Mouse (Mus musculus) embryonic facial prominence, embryonic 12.5 days (tissue): ENCODE data around the gene Dock2. TPM values are rescaled to one million over a fixed set of nuclear protein-coding genes. Genes with fewer than 3 reads are reported as not detected.

Source experiments
- ATAC-seq: fragments of 200-750 bp; cut with Nextera tagmentation; 2 replicates; pipeline ENCODE4 v1.8.0; 2017; ENCODE audit not compliant: insufficient number of reproducible peaks, insufficient read depth, low FRiP score, low TSS enrichment
- H3K27ac ChIP-seq: fragments of 300-500 bp; sonication (generic); 2 replicates; pipeline ENCODE4 v1.5.1; 2016; ENCODE audit warnings: mild to moderate bottlenecking
- H3K27me3 ChIP-seq: fragments of 300-500 bp; sonication (generic); 2 replicates; pipeline ENCODE4 v1.6.1; 2016; ENCODE audit warnings: mild to moderate bottlenecking, moderate library complexity
- H3K36me3 ChIP-seq: fragments of 300-500 bp; sonication (generic); 2 replicates; pipeline ENCODE4 v1.6.1; 2016; ENCODE audit warnings: mild to moderate bottlenecking
- H3K4me1 ChIP-seq: fragments of 300-500 bp; sonication (generic); 2 replicates; pipeline ENCODE4 v1.6.1; 2016
- H3K4me2 ChIP-seq: fragments of 300-500 bp; sonication (generic); replicated peaks from 2 replicates; pipeline ENCODE4 v1.6.1; 2016; ENCODE audit warnings: mild to moderate bottlenecking, moderate library complexity
- H3K4me3 ChIP-seq: fragments of 300-500 bp; sonication (generic); 2 replicates; pipeline ENCODE4 v1.5.1; 2016; ENCODE audit warnings: mild to moderate bottlenecking
- H3K9ac ChIP-seq: fragments of 300-500 bp; sonication (generic); 2 replicates; pipeline ENCODE4 v1.6.1; 2016; ENCODE audit warnings: mild to moderate bottlenecking, moderate library complexity
- H3K9me3 ChIP-seq: fragments of 300-500 bp; sonication (generic); 2 replicates; pipeline ENCODE4 v1.6.1; 2016; ENCODE audit warnings: mild to moderate bottlenecking, moderate library complexity
- WGBS: fragments of 180-500 bp; shearing (Covaris S2); methylation state at CpG from one replicate; pipeline ENCODE4 v1.1.7; 2016; 5-methylcytosine and 5-hydroxymethylcytosine counted together
- polyA plus RNA-seq: library from polyadenylated mRNA; unstranded; fragments of >200 nt; fragmentation: Nextera tagmentation; extraction: Ambion mirVana; gene quantifications from 2 replicates; pipeline ENCODE4 v1.2.1, GENCODE M21; 2016

Gene Dock2
- polyA plus RNA-seq, 1 experiment from 2014 or later = 0.91 TPM

- Histone ChIP-seq H3K9me3 (no peaks in the 10 kb centered on the region), H3K9ac (no peak overlapping the region), H3K4me1 (no peaks in the 10 kb centered on the region), H3K27me3 (no peaks in the 10 kb centered on the region), H3K36me3 (no peaks in the 10 kb centered on the region), H3K4me3 (no peak overlapping the region), H3K4me2 (no peak overlapping the region), H3K27ac (no peak overlapping the region)
- no peak for ATAC-seq
- WGBS = 73% methylated on average over 7 of the region's 7 CpGs
Observed at GRCm38 (mm10) chr11:34525096-34525891, 258.4 kb downstream of the Dock2 start.

GRCm38 (mm10) chr11:34524586-34524985 is 259.1 kb downstream of the Dock2 start:
- H3K27me3 ChIP-seq = no peaks in the 10 kb centered on the region
- H3K9ac ChIP-seq = no peak overlapping the region
- H3K4me3 ChIP-seq = no peak overlapping the region
- no peak overlapping the region for H3K27ac ChIP-seq
- WGBS = 90% methylated on average over 4 of the region's 4 CpGs
- no peaks in the 10 kb centered on the region for H3K9me3 ChIP-seq
- H3K36me3 ChIP-seq = no peaks in the 10 kb centered on the region
- no peak overlapping the region for H3K4me2 ChIP-seq
- no peak for ATAC-seq
- no peaks in the 10 kb centered on the region for H3K4me1 ChIP-seq

- Histone ChIP-seq H3K4me2 (no peak overlapping the region), H3K4me3 (no peak overlapping the region), H3K9ac (no peak overlapping the region), H3K36me3 (no peaks in the 10 kb centered on the region), H3K27ac (no peak overlapping the region), H3K9me3 (no peaks in the 10 kb centered on the region), H3K4me1 (no peaks in the 10 kb centered on the region), H3K27me3 (no peaks in the 10 kb centered on the region)
- WGBS = 56% methylated on average over 5 of the region's 5 CpGs
- ATAC-seq = no peak
Observed at GRCm38 (mm10) chr11:34518566-34518965, 265.1 kb downstream of the Dock2 start.

DNA sequence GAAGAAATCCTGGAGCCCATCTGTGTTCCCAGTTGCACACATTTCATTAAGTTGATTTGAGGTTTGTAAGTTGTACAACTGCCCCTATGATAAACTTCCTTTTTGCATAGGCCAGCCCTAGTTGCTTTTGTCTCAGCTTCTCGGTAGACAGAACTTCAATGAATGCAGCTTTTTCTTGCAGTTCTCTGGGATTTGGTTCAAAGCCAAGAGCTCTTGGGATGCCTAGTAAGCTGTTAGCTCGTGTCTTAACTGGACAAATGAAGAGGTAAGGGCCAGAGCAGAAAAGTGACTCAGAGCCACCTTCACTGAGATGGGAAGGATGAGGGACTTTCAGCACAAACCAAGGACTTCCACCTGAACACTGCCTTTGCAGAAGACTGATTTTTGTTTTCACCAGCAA is 266.7 kb downstream of the Dock2 start:
- H3K36me3 ChIP-seq = no peaks in the 10 kb centered on the region
- H3K9ac ChIP-seq = no peak overlapping the region
- no peaks in the 10 kb centered on the region for H3K4me1 ChIP-seq
- ATAC-seq = no peak
- 67% methylated on average over 2 of the region's 2 CpGs for WGBS
- H3K9me3 ChIP-seq = no peaks in the 10 kb centered on the region
- H3K4me2 ChIP-seq = no peak overlapping the region
- no peak overlapping the region for H3K4me3 ChIP-seq
- no peaks in the 10 kb centered on the region for H3K27me3 ChIP-seq
- no peak overlapping the region for H3K27ac ChIP-seq

DNA sequence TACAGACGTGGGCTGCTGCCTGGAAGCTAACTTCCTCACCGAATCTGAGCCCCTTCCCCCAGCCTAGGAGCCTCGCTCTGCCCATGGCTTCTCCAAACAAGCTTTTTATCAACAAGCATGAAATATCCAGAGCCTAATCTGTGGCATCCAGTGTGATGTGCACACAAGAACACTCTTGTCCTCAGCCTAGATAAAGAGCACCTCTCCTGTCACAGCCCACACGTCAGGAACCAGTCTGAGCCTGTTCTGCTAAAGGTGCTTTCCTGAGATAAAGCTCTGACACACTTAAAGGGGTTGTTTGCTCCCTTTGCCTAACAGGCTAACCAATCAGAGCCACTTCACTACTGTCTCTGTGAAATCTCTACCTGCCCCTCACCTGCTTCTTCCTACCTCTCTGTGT is 268.4 kb downstream of the Dock2 start:
- no peaks in the 10 kb centered on the region for H3K4me1 ChIP-seq
- H3K9me3 ChIP-seq = no peaks in the 10 kb centered on the region
- no peaks in the 10 kb centered on the region for H3K36me3 ChIP-seq
- ATAC-seq = peak; percentile 41; the same call in 1 of the 2 replicates
- H3K9ac ChIP-seq = no peak overlapping the region
- H3K4me3 ChIP-seq = no peak overlapping the region
- H3K27ac ChIP-seq = no peak overlapping the region
- no peak overlapping the region for H3K4me2 ChIP-seq
- 44% methylated on average over 4 of the region's 4 CpGs for WGBS
- H3K27me3 ChIP-seq = no peaks in the 10 kb centered on the region

DNA sequence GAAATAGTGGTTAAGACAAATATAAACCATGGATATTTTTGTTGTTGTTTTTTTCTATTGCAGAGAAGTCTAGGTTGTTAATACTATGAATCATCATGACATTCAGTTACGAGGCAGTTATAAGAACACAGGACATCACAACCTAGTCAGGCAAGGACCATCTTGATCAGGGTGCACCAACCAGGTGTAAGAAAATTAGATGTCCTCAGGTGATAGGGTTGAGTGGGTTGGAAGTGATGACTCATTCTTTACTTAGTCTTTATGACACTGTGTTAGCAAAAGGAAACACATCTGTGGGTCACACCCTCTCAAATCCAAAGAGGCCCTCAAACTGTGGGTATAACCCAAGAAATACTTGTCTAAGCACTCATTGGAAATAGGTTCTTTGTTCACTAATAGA is 277.3 kb downstream of the Dock2 start:
- Histone ChIP-seq H3K9me3 (no peaks in the 10 kb centered on the region), H3K27me3 (no peaks in the 10 kb centered on the region), H3K4me3 (no peak overlapping the region), H3K9ac (no peak overlapping the region), H3K4me2 (no peak overlapping the region), H3K27ac (no peak overlapping the region), H3K4me1 (no peaks in the 10 kb centered on the region), H3K36me3 (no peaks in the 10 kb centered on the region)
- ATAC-seq = no peak
- WGBS = 91% methylated on average over 1 of the region's 1 CpGs

DNA sequence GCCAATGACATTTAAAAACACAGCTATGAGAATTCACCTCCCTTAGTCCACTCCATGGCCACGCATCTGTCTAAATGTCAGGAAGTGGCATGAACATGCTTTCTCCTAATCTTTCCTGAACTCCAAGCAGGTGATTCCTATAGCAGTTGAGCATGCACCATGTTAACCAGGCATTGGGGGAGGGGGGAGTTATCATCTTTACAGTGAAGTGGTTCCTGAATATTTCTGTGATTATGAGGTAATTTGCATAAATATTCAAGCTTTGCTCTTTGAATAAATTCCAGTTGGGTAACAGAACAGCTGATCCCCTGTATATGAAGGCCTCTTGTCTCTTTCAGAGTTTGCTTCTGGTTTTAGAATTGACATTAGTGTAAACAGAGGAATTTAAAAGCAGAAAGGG is 284.0 kb downstream of the Dock2 start:
- Histone ChIP-seq H3K9ac (no peak overlapping the region), H3K27me3 (no peaks in the 10 kb centered on the region), H3K4me1 (no peaks in the 10 kb centered on the region), H3K4me2 (no peak overlapping the region), H3K27ac (no peak overlapping the region), H3K36me3 (no peaks in the 10 kb centered on the region), H3K9me3 (no peaks in the 10 kb centered on the region), H3K4me3 (no peak overlapping the region)
- ATAC-seq = no peak
- 65% methylated on average over 1 of the region's 1 CpGs for WGBS

DNA sequence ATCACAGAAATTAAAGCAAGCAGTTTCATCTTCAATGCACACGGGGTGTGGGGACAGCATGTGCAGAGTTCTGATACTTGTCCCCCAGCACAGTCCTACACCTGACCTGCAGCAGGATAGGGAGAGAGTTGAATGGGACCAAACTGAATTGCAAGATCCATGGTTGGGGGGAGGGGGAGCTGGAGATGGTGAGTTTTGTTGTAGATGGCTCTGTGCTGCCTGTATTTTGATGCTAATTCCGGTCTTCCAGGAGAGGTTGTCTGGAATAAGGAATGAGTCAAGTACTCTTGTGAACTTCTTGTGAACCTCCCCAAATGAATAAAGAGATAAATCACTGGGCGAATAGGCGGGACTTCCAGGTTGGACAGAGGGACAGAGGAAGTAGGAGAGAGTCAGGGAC is 289.0 kb downstream of the Dock2 start:
- no peaks in the 10 kb centered on the region for H3K9me3 ChIP-seq
- ATAC-seq = no peak
- H3K4me1 ChIP-seq = no peaks in the 10 kb centered on the region
- H3K4me2 ChIP-seq = no peak overlapping the region
- 82% methylated on average over 4 of the region's 4 CpGs for WGBS
- no peaks in the 10 kb centered on the region for H3K36me3 ChIP-seq
- H3K4me3 ChIP-seq = no peak overlapping the region
- H3K9ac ChIP-seq = no peak overlapping the region
- H3K27me3 ChIP-seq = no peaks in the 10 kb centered on the region
- no peak overlapping the region for H3K27ac ChIP-seq

DNA sequence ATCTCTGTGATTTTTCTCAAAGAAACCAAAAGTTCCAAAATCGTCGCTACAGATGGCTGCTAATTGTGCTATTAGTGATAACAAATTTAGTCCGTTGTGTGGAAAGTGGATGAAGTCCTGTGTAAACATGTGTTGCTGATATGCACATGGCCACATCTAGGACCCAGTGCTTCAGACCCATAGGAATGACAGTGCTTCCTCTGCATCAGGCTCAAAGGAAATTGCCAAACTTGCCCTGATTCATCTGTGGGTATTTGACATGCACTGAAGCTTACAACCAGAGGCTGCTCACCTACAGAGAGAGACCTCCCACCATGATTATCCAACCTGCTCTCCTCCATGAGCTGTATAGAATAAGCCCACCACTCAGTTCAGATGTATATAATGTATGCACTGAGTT is 290.7 kb downstream of the Dock2 start:
- no peak overlapping the region for H3K9ac ChIP-seq
- H3K27me3 ChIP-seq = no peaks in the 10 kb centered on the region
- H3K4me2 ChIP-seq = no peak overlapping the region
- WGBS = 86% methylated on average over 3 of the region's 3 CpGs
- H3K4me3 ChIP-seq = no peak overlapping the region
- H3K36me3 ChIP-seq = no peaks in the 10 kb centered on the region
- no peaks in the 10 kb centered on the region for H3K4me1 ChIP-seq
- ATAC-seq = no peak
- H3K27ac ChIP-seq = no peak overlapping the region
- no peaks in the 10 kb centered on the region for H3K9me3 ChIP-seq

DNA sequence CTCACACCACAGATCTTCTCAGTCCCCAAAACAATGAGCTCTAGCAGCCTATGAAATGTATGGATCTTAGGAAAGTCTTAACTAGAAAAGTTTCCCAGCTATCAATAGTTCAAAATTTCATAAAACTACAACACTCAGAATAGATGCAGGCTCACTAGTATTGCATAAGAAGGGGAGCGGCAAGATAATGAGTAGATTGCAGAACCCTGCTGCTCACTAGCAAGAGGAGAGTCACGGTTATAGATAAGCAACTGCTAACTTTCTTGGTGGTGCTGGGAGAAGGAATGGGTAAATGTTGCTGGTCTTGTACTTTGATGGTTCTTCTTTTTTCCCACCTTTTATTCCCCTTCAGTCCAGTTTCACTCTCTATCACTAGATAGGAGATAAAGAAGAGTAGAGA is 291.5 kb downstream of the Dock2 start:
- no peak for ATAC-seq
- Histone ChIP-seq H3K27me3 (no peaks in the 10 kb centered on the region), H3K9me3 (no peaks in the 10 kb centered on the region), H3K4me2 (no peak overlapping the region), H3K9ac (no peak overlapping the region), H3K27ac (no peak overlapping the region), H3K36me3 (no peaks in the 10 kb centered on the region), H3K4me1 (no peaks in the 10 kb centered on the region), H3K4me3 (no peak overlapping the region)
- 84% methylated on average over 2 of the region's 2 CpGs for WGBS

GRCm38 (mm10) chr11:34489548-34489947 is 294.1 kb downstream of the Dock2 start:
- WGBS = 82% methylated on average over 6 of the region's 6 CpGs
- no peaks in the 10 kb centered on the region for H3K9me3 ChIP-seq
- no peak for ATAC-seq
- no peaks in the 10 kb centered on the region for H3K27me3 ChIP-seq
- no peak overlapping the region for H3K9ac ChIP-seq
- H3K4me1 ChIP-seq = no peaks in the 10 kb centered on the region
- no peak overlapping the region for H3K4me2 ChIP-seq
- H3K4me3 ChIP-seq = no peak overlapping the region
- no peak overlapping the region for H3K27ac ChIP-seq
- H3K36me3 ChIP-seq = no peaks in the 10 kb centered on the region

DNA sequence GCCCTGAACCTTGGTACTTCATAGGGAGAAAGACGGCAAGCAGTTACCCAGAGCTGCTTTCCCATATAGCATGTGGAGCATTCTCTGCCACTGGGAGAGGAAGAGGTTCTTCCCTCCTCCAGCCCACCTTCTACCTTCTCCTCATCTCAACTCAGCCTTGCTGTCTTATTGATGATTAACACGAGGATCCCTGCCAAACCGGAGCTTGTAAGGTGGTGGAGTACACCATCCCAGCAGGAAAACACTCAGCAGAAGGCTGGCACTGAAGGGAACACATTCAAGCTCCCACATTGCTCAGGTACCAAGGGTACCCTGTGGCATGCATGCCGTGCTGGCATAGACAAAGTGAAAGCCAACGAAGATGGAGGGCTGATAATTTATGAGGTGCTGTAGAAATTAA is 304.4 kb downstream of the Dock2 start:
- Histone ChIP-seq H3K27me3 (no peaks in the 10 kb centered on the region), H3K4me2 (no peak overlapping the region), H3K27ac (no peak overlapping the region), H3K4me1 (no peaks in the 10 kb centered on the region), H3K9ac (no peak overlapping the region), H3K36me3 (no peaks in the 10 kb centered on the region), H3K9me3 (no peaks in the 10 kb centered on the region), H3K4me3 (no peak overlapping the region)
- WGBS = 85% methylated on average over 5 of the region's 5 CpGs
- no peak for ATAC-seq
